Mouse (Mus musculus) lung, embryonic 16.5 days (tissue): ENCODE data around the gene Gm10638. TPM values are rescaled to one million over a fixed set of nuclear protein-coding genes. Genes with fewer than 3 reads are reported as not detected.

ENCODE experiments used
- ATAC-seq: fragments of 200-750 bp; cut with Nextera tagmentation; 2 replicates; pipeline ENCODE4 v1.8.0; 2017; ENCODE audit warnings: low read depth, mild to moderate bottlenecking, moderate library complexity
- H3K27ac ChIP-seq: fragments of 300-500 bp; sonication (generic); 2 replicates; pipeline ENCODE4 v1.5.1; 2014; ENCODE audit warnings: mild to moderate bottlenecking, control low read depth, low read length
- H3K27me3 ChIP-seq: fragments of 300-500 bp; sonication (generic); 2 replicates; pipeline ENCODE4 v1.6.1; 2014; ENCODE audit warnings: low read depth, low read length, mixed read lengths; ENCODE audit not compliant: control insufficient read depth, insufficient read depth
- H3K36me3 ChIP-seq: fragments of 300-500 bp; sonication (generic); 2 replicates; pipeline ENCODE4 v1.6.1; 2014; ENCODE audit warnings: low read length; ENCODE audit not compliant: control insufficient read depth, insufficient read depth
- H3K4me1 ChIP-seq: fragments of 300-500 bp; sonication (generic); replicated peaks from 2 replicates; pipeline ENCODE4 v1.6.1; 2014; ENCODE audit warnings: low read length, mixed read lengths; ENCODE audit not compliant: control insufficient read depth, insufficient read depth
- H3K4me2 ChIP-seq: fragments of 300-500 bp; sonication (generic); 2 replicates; pipeline ENCODE4 v1.6.1; 2014; ENCODE audit warnings: low read depth, low read length, control low read depth
- H3K4me3 ChIP-seq: fragments of 300-500 bp; sonication (generic); 2 replicates; pipeline ENCODE4 v1.5.1; 2014; ENCODE audit warnings: mild to moderate bottlenecking, low read length, control low read depth
- H3K9ac ChIP-seq: fragments of 300-500 bp; sonication (generic); 2 replicates; pipeline ENCODE4 v1.6.1; 2014; ENCODE audit warnings: low read length, control low read depth
- H3K9me3 ChIP-seq: fragments of 300-500 bp; sonication (generic); 2 replicates; pipeline ENCODE4 v1.6.1; 2016; ENCODE audit warnings: low read length; ENCODE audit not compliant: control insufficient read depth
- WGBS: fragments of 180-500 bp; shearing (Covaris S2); extraction: QIAGEN DNeasy Blood & Tissue Kit; methylation state at CpG from one replicate; pipeline ENCODE4 v1.1.7; 2014; 5-methylcytosine and 5-hydroxymethylcytosine counted together
- polyA plus RNA-seq: library from polyadenylated mRNA; unstranded; fragments of >200 nt; fragmentation: Nextera tagmentation; extraction: Ambion mirVana; gene quantifications from 2 replicates; pipeline ENCODE4 v1.2.1, GENCODE M21; 2015

Gm10638 gene
- polyA plus RNA-seq: 2.5 and 3.3 TPM in 2 replicates

DNA sequence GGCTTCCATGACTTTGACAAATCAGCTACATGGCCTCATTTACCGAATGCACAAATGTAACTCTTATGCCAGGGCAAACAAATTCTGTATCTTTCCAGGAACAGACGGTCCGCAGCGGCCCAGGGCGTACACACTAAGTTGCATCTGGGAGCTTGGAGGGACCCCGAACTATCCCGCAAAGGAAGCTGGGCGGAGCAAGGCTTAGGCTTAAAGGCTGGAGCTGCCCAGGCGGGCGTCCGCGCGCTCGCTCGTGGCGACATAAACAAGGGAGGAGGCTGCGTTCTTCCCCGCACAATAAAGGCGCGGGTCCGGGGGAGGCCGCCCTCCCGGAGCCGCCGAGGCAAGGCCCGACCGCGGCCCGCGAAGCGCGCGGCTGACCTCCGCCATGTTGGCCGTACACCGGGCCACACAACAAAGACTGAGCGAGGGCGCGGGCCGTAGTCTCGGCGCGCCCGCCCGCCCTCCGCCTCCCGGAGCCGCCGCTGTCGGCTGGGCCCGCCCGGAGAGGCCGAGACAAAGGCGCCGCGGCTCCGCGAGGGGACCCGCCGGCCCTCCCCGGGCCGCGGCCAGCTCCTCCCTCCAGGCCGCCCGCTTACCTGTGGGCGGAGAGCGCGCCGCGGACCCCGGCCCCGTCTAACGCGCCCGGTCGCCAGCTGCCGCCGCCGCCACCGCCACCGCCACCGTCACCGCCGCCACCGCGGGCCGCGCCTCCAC, at the start of gene Gm10638, which contains the start of gene Siah1a:
TSS of gene Gm10638 (plus strand) at position 479 of the 714 bp plus-strand sequence.
TSS of gene Siah1a (minus strand) at position 714 of the 714 bp plus-strand sequence.
- Histone ChIP-seq H3K4me1 (peaks cover 18% of the 10 kb centered on the region), H3K4me3 (peak within 1 kb of the TSS; percentile 92), H3K9ac (peak within 1 kb of the TSS; percentile 98), H3K27ac (peak within 1 kb of the TSS; percentile 97), H3K9me3 (no peaks in the 10 kb centered on the region), H3K36me3 (no peaks in the 10 kb centered on the region), H3K27me3 (no peaks in the 10 kb centered on the region), H3K4me2 (peak within 1 kb of the TSS; percentile 79)
- WGBS: under 1% methylated on average over 50 of the region's 88 CpGs
- peak; percentile 80 for ATAC-seq

DNA sequence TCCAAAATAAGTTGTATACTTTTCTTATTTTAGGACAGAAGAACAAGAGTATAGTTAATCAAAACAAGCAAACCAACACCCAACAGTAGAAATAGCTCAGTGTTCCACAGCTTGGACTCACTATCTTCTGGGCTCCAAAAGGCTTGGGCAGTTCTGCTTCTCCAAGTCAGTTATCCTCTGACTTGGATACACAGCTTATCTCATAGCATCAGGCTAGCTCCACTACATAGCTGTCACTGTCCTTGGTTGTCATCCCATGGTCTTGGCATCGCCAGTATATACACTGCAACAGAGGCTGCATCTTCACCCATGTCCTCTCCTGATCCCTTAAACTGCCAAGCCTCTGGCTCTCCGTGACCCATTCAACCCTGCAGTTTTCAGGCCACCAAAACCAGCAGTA, 49.8 kb upstream of the Gm10638 start:
- no peaks in the 10 kb centered on the region for H3K36me3 ChIP-seq
- H3K9ac ChIP-seq: no peak overlapping the region
- no peak overlapping the region for H3K4me3 ChIP-seq
- H3K4me1 ChIP-seq: no peaks in the 10 kb centered on the region
- H3K4me2 ChIP-seq: no peak overlapping the region
- H3K27ac ChIP-seq: no peak overlapping the region
- 85% methylated on average over 2 of the region's 2 CpGs for WGBS
- ATAC-seq: no peak
- H3K9me3 ChIP-seq: no peaks in the 10 kb centered on the region
- no peaks in the 10 kb centered on the region for H3K27me3 ChIP-seq

DNA sequence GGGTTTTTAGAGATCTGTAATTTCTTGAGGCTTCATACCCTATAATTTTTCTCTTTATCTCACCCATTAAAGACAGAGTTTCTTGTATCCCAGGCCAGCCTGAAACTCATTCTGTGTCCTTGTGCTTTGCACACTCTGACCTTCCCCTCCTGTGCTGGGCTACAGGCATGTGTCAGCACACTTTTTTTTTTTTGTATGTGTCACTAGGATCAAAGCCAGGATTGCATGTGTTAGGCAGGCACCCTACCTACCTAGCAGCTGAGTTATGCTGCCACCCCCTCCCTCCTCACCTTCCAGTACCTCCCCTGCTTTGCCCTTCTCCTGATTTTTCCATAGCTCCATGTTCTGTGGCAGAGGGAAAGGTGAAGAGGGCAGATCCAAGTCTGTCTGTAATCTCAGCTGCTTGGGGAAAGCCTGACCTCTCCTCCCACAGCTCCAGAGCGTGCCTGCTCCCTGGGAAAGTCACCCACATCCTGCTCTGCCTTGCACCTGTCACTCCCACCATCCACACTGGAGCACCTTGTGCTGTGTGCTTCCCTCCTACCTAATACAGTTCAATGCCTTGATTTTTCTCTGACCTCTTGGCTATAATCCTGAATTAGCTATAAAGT, 46.6 kb upstream of the Gm10638 start:
- H3K9me3 ChIP-seq: no peaks in the 10 kb centered on the region
- H3K4me3 ChIP-seq: no peak overlapping the region
- H3K9ac ChIP-seq: no peak overlapping the region
- H3K36me3 ChIP-seq: no peaks in the 10 kb centered on the region
- 67% methylated on average over 1 of the region's 1 CpGs for WGBS
- H3K27ac ChIP-seq: no peak overlapping the region
- ATAC-seq: no peak
- no peak overlapping the region for H3K4me2 ChIP-seq
- no peaks in the 10 kb centered on the region for H3K4me1 ChIP-seq
- no peaks in the 10 kb centered on the region for H3K27me3 ChIP-seq

DNA sequence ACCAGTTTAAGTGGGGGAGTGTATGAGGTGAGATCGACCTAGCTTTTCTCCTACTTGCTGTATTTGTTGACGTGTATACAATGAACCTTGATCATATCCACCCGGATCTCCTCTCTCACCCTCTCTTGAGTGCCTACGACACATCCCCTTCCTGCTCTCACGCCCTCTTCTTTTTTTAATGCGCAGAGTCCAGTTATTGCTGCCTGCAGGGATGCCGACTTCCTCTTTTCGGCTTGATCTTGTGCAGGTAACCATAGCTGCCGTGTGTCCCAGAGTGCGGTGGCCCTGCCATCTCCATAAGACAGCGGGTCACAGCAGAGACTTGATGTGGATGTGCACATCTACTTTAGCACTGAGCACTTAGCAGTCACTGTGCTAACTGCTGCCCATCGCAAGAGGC, 46.0 kb upstream of the Gm10638 start:
- H3K27ac ChIP-seq: no peak overlapping the region
- no peaks in the 10 kb centered on the region for H3K27me3 ChIP-seq
- no peak overlapping the region for H3K4me2 ChIP-seq
- 81% methylated on average over 12 of the region's 12 CpGs for WGBS
- H3K36me3 ChIP-seq: no peaks in the 10 kb centered on the region
- no peak overlapping the region for H3K9ac ChIP-seq
- H3K4me1 ChIP-seq: no peaks in the 10 kb centered on the region
- no peak overlapping the region for H3K4me3 ChIP-seq
- ATAC-seq: no peak
- H3K9me3 ChIP-seq: no peaks in the 10 kb centered on the region

DNA sequence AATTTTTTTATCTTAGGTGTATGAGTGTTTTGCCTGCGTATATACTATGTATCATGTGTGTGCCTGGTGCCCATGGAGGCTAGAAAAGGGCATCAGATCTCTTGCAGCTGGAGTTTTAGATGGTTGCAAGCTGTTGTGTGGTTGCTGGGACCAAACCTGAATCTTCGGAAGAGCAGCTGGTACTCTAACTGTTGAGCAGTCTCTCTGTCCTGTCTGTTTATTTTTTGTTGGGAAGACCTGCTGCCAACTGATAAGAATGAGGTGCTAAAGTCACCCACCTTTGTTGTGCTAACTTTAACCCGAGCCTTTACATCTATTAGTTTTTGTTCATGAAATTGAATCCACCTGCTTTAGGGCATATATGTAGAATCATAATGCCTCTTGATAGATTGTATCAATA, 43.0 kb upstream of the Gm10638 start:
- H3K4me1 ChIP-seq: no peaks in the 10 kb centered on the region
- no peak overlapping the region for H3K4me3 ChIP-seq
- H3K9ac ChIP-seq: no peak overlapping the region
- no peak overlapping the region for H3K4me2 ChIP-seq
- WGBS: 61% methylated on average over 3 of the region's 3 CpGs
- no peaks in the 10 kb centered on the region for H3K9me3 ChIP-seq
- no peak for ATAC-seq
- H3K27ac ChIP-seq: no peak overlapping the region
- no peaks in the 10 kb centered on the region for H3K36me3 ChIP-seq
- no peaks in the 10 kb centered on the region for H3K27me3 ChIP-seq

DNA sequence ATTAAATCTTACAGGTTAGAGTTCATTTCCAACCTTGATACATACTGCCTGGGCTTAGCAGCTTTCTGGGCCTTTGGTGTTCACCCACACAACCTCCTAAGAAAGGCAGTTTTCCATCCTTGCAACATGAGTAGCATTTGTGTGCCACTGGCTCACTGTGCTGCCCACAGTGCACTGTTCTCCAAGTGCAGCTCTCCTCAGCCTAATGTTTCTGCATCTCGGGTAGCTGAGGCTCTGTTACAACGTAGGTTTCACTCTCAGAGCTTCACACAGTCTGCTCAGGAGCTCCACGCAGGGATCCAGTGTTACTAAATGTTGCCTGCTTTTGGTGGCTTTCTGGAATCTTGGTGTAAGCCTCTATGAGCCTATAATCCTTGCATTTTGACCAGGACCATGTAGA, 40.2 kb upstream of the Gm10638 start:
- no peak overlapping the region for H3K9ac ChIP-seq
- no peaks in the 10 kb centered on the region; the same call in 1 of the 2 replicates for H3K36me3 ChIP-seq
- no peaks in the 10 kb centered on the region for H3K9me3 ChIP-seq
- WGBS: 78% methylated on average over 3 of the region's 3 CpGs
- no peaks in the 10 kb centered on the region for H3K4me1 ChIP-seq
- H3K4me2 ChIP-seq: no peak overlapping the region
- ATAC-seq: no peak
- H3K4me3 ChIP-seq: no peak overlapping the region
- H3K27me3 ChIP-seq: no peaks in the 10 kb centered on the region
- H3K27ac ChIP-seq: no peak overlapping the region

DNA sequence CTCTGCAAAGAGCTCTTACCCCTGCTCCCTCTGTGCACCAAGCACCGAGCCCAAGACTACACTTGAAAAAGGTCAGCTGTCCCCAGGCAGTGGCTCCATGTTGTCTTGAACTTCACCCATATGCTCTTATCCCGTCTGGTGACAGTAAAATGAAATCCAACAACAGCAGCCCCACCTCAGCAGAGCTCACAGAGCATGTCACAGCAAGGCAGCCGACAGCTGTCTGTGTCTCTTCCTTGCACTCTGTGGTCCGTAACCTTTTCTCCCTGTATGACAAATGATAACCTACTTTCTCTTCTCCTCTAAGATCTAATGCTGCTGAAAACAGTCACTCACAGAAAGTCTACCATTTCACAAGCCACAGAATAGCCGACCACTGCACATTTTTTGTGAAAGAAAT, 38.7 kb upstream of the Gm10638 start:
- Histone ChIP-seq H3K27ac (no peak overlapping the region), H3K9ac (no peak overlapping the region), H3K4me3 (no peak overlapping the region), H3K4me1 (no peaks in the 10 kb centered on the region), H3K9me3 (no peaks in the 10 kb centered on the region), H3K36me3 (peaks cover 2% of the 10 kb centered on the region; the same call in 1 of the 2 replicates), H3K27me3 (no peaks in the 10 kb centered on the region), H3K4me2 (no peak overlapping the region)
- no peak for ATAC-seq
- 70% methylated on average over 5 of the region's 5 CpGs for WGBS

DNA sequence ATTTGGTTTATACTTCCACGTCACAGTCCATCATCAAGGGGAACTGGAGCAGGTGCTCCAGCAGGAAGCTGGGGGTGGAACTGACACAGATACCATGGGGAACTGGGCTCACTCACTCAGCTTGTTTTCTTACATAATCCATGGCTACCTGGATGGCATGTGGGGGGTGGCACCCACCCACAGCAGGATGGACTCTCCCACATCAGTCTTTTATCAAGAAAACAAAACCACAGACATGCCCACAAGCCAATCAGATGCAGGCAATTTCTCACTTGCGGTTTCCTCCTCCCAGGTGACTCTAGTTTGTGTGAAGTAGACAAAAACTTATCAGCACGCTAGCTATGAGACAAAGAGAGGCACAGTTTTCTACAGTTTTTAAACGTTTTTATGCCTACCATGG, 37.6 kb upstream of the Gm10638 start:
- 59% methylated on average over 4 of the region's 4 CpGs for WGBS
- H3K9me3 ChIP-seq: no peaks in the 10 kb centered on the region
- H3K4me1 ChIP-seq: no peaks in the 10 kb centered on the region
- no peak overlapping the region for H3K27ac ChIP-seq
- H3K4me2 ChIP-seq: no peak overlapping the region
- no peak overlapping the region for H3K9ac ChIP-seq
- ATAC-seq: no peak
- H3K27me3 ChIP-seq: no peaks in the 10 kb centered on the region
- no peak overlapping the region for H3K4me3 ChIP-seq
- H3K36me3 ChIP-seq: peaks cover 2% of the 10 kb centered on the region; the same call in 1 of the 2 replicates

DNA sequence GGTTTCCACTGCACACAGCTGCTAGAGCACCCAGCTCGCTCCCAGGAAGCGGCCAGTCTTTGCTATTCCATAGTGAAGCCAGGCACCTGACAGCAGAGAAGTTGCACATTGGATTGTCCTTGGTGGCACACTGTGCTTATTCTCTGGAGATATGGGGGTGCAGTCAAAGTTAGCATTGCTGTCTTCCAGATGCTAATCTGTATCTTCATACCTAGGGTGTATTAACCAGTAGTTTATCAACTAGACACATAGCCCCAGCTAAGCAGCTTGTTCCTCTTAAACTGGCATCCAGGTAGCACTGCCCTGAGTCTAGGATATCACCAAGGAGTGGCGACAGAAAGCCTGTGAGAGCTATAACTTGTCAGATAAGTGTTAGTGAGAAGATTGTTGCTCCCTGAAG, 32.9 kb upstream of the Gm10638 start:
- Histone ChIP-seq H3K9me3 (no peaks in the 10 kb centered on the region), H3K4me1 (no peaks in the 10 kb centered on the region), H3K27ac (no peak overlapping the region), H3K36me3 (peaks cover 2% of the 10 kb centered on the region; the same call in 1 of the 2 replicates), H3K4me3 (no peak overlapping the region), H3K27me3 (no peaks in the 10 kb centered on the region), H3K4me2 (no peak overlapping the region), H3K9ac (no peak overlapping the region)
- WGBS: 76% methylated on average over 3 of the region's 3 CpGs
- ATAC-seq: no peak
